In genomic region chr11:82891936-82892335, GRCm38 (mm10) we compare ENCODE assay signal across 22 mouse cellular contexts. TPM values are rescaled to one million over a fixed set of nuclear protein-coding genes. Genes with fewer than 3 reads are reported as not detected.
DNase-seq lines count a peak whose midpoint lies in the region; ATAC-seq and TF ChIP-seq lines count a peak whose summit lies in the region.
"Had no signal": no experiment of that assay in that cellular context is flagged by ENCODE, and none has a peak within 500 bp of the region (broad histone marks: within the 10 kb centered on the region; RNA-seq: fewer than 3 reads in every experiment).

TSS of gene Fndc8 (plus strand) at chr11:82892124.

- H3K4me1 ChIP-seq in hindbrain, embryonic 13.5 days (replicated peaks), result peaks cover 22% of the 10 kb centered on the region
- H3K4me1 ChIP-seq in hindbrain, embryonic 11.5 days (replicated peaks; ENCODE audit: control insufficient read depth, insufficient read depth, low read length), result peaks cover 5% of the 10 kb centered on the region; the same call in 1 of the 2 replicates
- peaks cover 2% of the 10 kb centered on the region; the same call in 1 of the 2 replicates for H3K4me1 ChIP-seq in testis, adult 2 months (ENCODE audit: control insufficient read depth, insufficient read depth, low read length)
- peaks cover 24% of the 10 kb centered on the region for H3K4me1 ChIP-seq in forebrain, embryonic 16.5 days (replicated peaks; ENCODE audit: control insufficient read depth, insufficient read depth, low read length)

- H3K9ac ChIP-seq in hindbrain, embryonic 13.5 days, result 0 out of 2 replicates have a peak within 1 kb of the TSS, but pooled peaks have one; percentile 20
- no peak within 1 kb of the TSS for H3K9ac ChIP-seq in hindbrain, embryonic 11.5 days (ENCODE audit: low read depth, low read length)
- no peak within 1 kb of the TSS; the same call in 1 of the 2 replicates for H3K9ac ChIP-seq in forebrain, embryonic 16.5 days (replicated peaks; ENCODE audit: low read depth, low read length)
- H3K9ac ChIP-seq: limb, embryonic 15.5 days had no signal

- no peak within 1 kb of the TSS for H3K27ac ChIP-seq in hindbrain, embryonic 13.5 days
- no peak within 1 kb of the TSS for H3K27ac ChIP-seq in hindbrain, embryonic 11.5 days (ENCODE audit: low read depth, low read length)
- no peak within 1 kb of the TSS for H3K27ac ChIP-seq in testis, adult 2 months (ENCODE audit: control insufficient read depth, insufficient read depth, low read depth, low read length)
- no peak within 1 kb of the TSS for H3K27ac ChIP-seq in forebrain, embryonic 16.5 days (ENCODE audit: low read length)
- H3K27ac ChIP-seq: embryonic facial prominence, embryonic 12.5 days; forebrain, embryonic 12.5 days; gastrocnemius, adult 2 months; limb, embryonic 15.5 days; lung, embryonic 15.5 days had no signal

- 70% methylated on average over 7 of the region's 7 CpGs for WGBS in hindbrain, embryonic 13.5 days
- WGBS in hindbrain, embryonic 11.5 days, result 56% methylated on average over 7 of the region's 7 CpGs
- 74% methylated on average over 7 of the region's 7 CpGs for WGBS in forebrain, embryonic 16.5 days

- peaks cover 22% of the 10 kb centered on the region; the same call in 1 of the 2 replicates for H3K27me3 ChIP-seq in hindbrain, embryonic 13.5 days
- H3K27me3 ChIP-seq in hindbrain, embryonic 11.5 days (ENCODE audit: control insufficient read depth, insufficient read depth, low read length), result no peaks in the 10 kb centered on the region
- H3K27me3 ChIP-seq in testis, adult 2 months (ENCODE audit: control insufficient read depth, insufficient read depth, low read length), result no peaks in the 10 kb centered on the region
- no peaks in the 10 kb centered on the region for H3K27me3 ChIP-seq in forebrain, embryonic 16.5 days (replicated peaks; ENCODE audit: control insufficient read depth, insufficient read depth, low read length)
- H3K27me3 ChIP-seq: embryonic facial prominence, embryonic 12.5 days; lung, embryonic 15.5 days had no signal

- no peak for TF ChIP-seq CTCF in testis, adult 2 months (IDR thresholded peaks at IDR 0.05; ENCODE audit: control insufficient read depth, insufficient read depth, insufficient replicate concordance, low read depth, low read length)

- H3K36me3 ChIP-seq in hindbrain, embryonic 13.5 days, result no peaks in the 10 kb centered on the region
- no peaks in the 10 kb centered on the region for H3K36me3 ChIP-seq in hindbrain, embryonic 11.5 days (ENCODE audit: control insufficient read depth, insufficient read depth, low read length)
- no peaks in the 10 kb centered on the region for H3K36me3 ChIP-seq in testis, adult 2 months (ENCODE audit: control insufficient read depth, insufficient read depth, low read length)
- no peaks in the 10 kb centered on the region for H3K36me3 ChIP-seq in forebrain, embryonic 16.5 days (ENCODE audit: control insufficient read depth, insufficient read depth)
- H3K36me3 ChIP-seq: embryonic facial prominence, embryonic 12.5 days; forebrain, embryonic 12.5 days; heart, embryonic 10.5 days; liver, embryonic 15.5 days; lung, embryonic 15.5 days had no signal

- peak; percentile 53; the same call in 1 of the 2 replicates for TF ChIP-seq POLR2A in testis, adult 2 months (IDR thresholded peaks at IDR 0.05; ENCODE audit: control insufficient read depth, low read depth, low read length)

- H3K9me3 ChIP-seq in hindbrain, embryonic 13.5 days, result no peaks in the 10 kb centered on the region
- H3K9me3 ChIP-seq in hindbrain, embryonic 11.5 days (ENCODE audit: control insufficient read depth, low read length), result no peaks in the 10 kb centered on the region
- no peaks in the 10 kb centered on the region for H3K9me3 ChIP-seq in forebrain, embryonic 16.5 days (ENCODE audit: control insufficient read depth, low read length)
- H3K9me3 ChIP-seq: embryonic facial prominence, embryonic 12.5 days; forebrain, embryonic 12.5 days; heart, embryonic 10.5 days; limb, embryonic 15.5 days; liver, embryonic 15.5 days; lung, embryonic 15.5 days had no signal

- H3K4me2 ChIP-seq in hindbrain, embryonic 13.5 days, result no peak within 1 kb of the TSS
- no peak within 1 kb of the TSS for H3K4me2 ChIP-seq in hindbrain, embryonic 11.5 days (replicated peaks; ENCODE audit: low read depth, low read length)
- no peak within 1 kb of the TSS for H3K4me2 ChIP-seq in forebrain, embryonic 16.5 days (ENCODE audit: low read length)

- no peak for DNase-seq in hindbrain, embryonic 11.5 days (ENCODE audit: low spot score)
- DNase-seq in testis, postnatal 14 days (ENCODE audit: low spot score), result no peak
- peak; percentile 79 for DNase-seq in thymus, postnatal 14 days
- no peak for DNase-seq in ovary, postnatal 10 days (ENCODE audit: low spot score)
- DNase-seq: cerebellum, adult 11-12 months; cerebellum, postnatal 10 days; gastrocnemius, adult 2 months; kidney, adult 18-20 months; left cerebral cortex, postnatal 4 days; lung, postnatal 36 days; retina, postnatal 1 day; right cerebral cortex, postnatal 25 days; spleen, adult 18-20 months had no signal

- no peak within 1 kb of the TSS for H3K4me3 ChIP-seq in hindbrain, embryonic 13.5 days
- H3K4me3 ChIP-seq in hindbrain, embryonic 11.5 days (ENCODE audit: low read depth, low read length), result no peak within 1 kb of the TSS
- peak within 1 kb of the TSS; percentile 71 for H3K4me3 ChIP-seq in testis, adult 2 months (ENCODE audit: control insufficient read depth, low read depth, low read length)
- H3K4me3 ChIP-seq in forebrain, embryonic 16.5 days (replicated peaks; ENCODE audit: low read length), result no peak within 1 kb of the TSS

- ATAC-seq in hindbrain, embryonic 13.5 days (ENCODE audit: low FRiP score), result no peak
- no peak for ATAC-seq in hindbrain, embryonic 11.5 days (ENCODE audit: low FRiP score)
- no peak for ATAC-seq in forebrain, embryonic 16.5 days

RNA-seq across cellular contexts. Expression of gene Fndc8, which starts in this region (rescaled TPM):
- polyA plus RNA-seq in hindbrain, embryonic 13.5 days (2015; fragmentation: Nextera tagmentation; extraction: Ambion mirVana), result 0.71 and 0.80 TPM in 2 replicates
- 0.09 and 0.22 TPM in 2 replicates for polyA plus RNA-seq in hindbrain, embryonic 11.5 days (2014; fragmentation: Nextera tagmentation; extraction: Ambion mirVana)
- 134 and 144 TPM in 2 replicates for polyA plus RNA-seq in testis, adult 2 months (2012; rRNA removed)
- polyA plus RNA-seq in forebrain, embryonic 16.5 days (2015; fragmentation: Nextera tagmentation; extraction: Ambion mirVana), result 0.43 and 1.1 TPM in 2 replicates

Comparison
In these comparisons a context has a peak if more than half of its experiments do, and no peak if none do; other contexts are left out.
1. RNA of gene Fndc8 (polyA plus RNA-seq): 134 to 144 TPM in testis, adult 2 months; 0.43 to 1.1 TPM in forebrain, embryonic 16.5 days, 0.71 to 0.80 TPM in hindbrain, embryonic 13.5 days and 0.09 to 0.22 TPM in hindbrain, embryonic 11.5 days; every median in the first group is over 10 times any median in the second.